Mouse (Mus musculus) gastrocnemius, adult 18-20 months (tissue): ENCODE measurements at regions not wholly inside any gene's neighbourhood (a gene's known extent, or its start where the extent isn't known, plus 50 kb on each side); places are given as distances from the start of the nearest gene placed in this dataset.

Experiments
- DNase-seq: peaks from one replicate; pipeline ENCODE4 v3.0.0; 2021; ENCODE audit warnings: low spot score

GRCm38 (mm10) chr5:111893905-111894311 lies 160.2 kb downstream of the Gm26897 start:
- DNase-seq, result peak; percentile 68

GRCm38 (mm10) chr5:111897568-111897967 lies 163.8 kb downstream of the Gm26897 start:
- DNase-seq, result no peak

GRCm38 (mm10) chr5:111898482-111898881 lies 164.8 kb downstream of the Gm26897 start:
- no peak for DNase-seq

GRCm38 (mm10) chr5:111901197-111901596 lies 167.5 kb downstream of the Gm26897 start:
- DNase-seq, result no peak

- DNase-seq, result peak; percentile 36
These were observed 168.0 kb downstream of the Gm26897 start for GRCm38 (mm10) chr5:111901678-111902077.

GRCm38 (mm10) chr5:111908085-111908484 lies 174.4 kb downstream of the Gm26897 start:
- no peak for DNase-seq

GRCm38 (mm10) chr5:111910514-111910913 lies 176.8 kb downstream of the Gm26897 start:
- DNase-seq, result no peak

- no peak for DNase-seq
These were observed 179.6 kb downstream of the Gm26897 start for GRCm38 (mm10) chr5:111913354-111913753.

GRCm38 (mm10) chr5:111914296-111914695 lies 180.6 kb downstream of the Gm26897 start:
- DNase-seq, result no peak

- no peak for DNase-seq
These were observed 184.0 kb downstream of the Gm26897 start for GRCm38 (mm10) chr5:111917643-111918252.

GRCm38 (mm10) chr5:111918888-111919287 lies 185.2 kb downstream of the Gm26897 start:
- DNase-seq, result no peak

GRCm38 (mm10) chr5:111922991-111923701 lies 189.4 kb downstream of the Gm26897 start:
- DNase-seq, result no peak

GRCm38 (mm10) chr5:111925757-111926156 lies 192.0 kb downstream of the Gm26897 start:
- no peak for DNase-seq

- DNase-seq, result no peak
These were observed 195.7 kb downstream of the Gm26897 start for GRCm38 (mm10) chr5:111929180-111929990.

- DNase-seq, result no peak
These were observed 196.2 kb downstream of the Gm26897 start for GRCm38 (mm10) chr5:111929991-111930339.

- no peak for DNase-seq
These were observed 198.0 kb downstream of the Gm26897 start for GRCm38 (mm10) chr5:111931733-111932132.

GRCm38 (mm10) chr5:111935381-111936134 lies 201.8 kb downstream of the Gm26897 start:
- DNase-seq, result no peak

GRCm38 (mm10) chr5:111941831-111942230 lies 208.1 kb downstream of the Gm26897 start:
- no peak for DNase-seq

- no peak for DNase-seq
These were observed 209.1 kb downstream of the Gm26897 start for GRCm38 (mm10) chr5:111942792-111943191.

GRCm38 (mm10) chr5:111943337-111944162 lies 209.8 kb downstream of the Gm26897 start:
- no peak for DNase-seq
